Mouse (Mus musculus): Measurements from ENCODE around the gene Olfr92.

DNA sequence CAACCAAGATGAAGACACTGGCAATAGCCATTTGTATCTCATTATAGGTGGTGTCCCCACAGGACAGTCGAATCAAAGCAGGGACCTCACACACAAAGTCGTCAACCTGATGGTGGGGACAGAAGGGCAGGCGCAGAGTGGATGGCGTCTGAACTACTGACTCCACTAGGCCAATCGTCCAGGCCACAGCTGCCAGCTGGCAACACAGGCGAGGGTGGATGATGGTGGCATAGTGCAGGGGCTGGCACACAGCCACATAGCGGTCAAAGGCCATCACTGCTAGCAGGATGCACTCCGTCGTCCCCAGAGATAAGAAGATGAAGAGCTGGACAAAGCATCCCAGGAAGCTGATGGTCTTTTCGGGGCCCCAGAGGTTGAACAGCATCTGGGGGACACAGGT is 34.3 kb downstream of the Olfr92 start:
- no peak for TF ChIP-seq CTCF (IDR thresholded peaks at IDR 0.05; ENCODE audit: insufficient read depth, low read depth, low read length)
- TF ChIP-seq POLR2A (IDR thresholded peaks at IDR 0.05; ENCODE audit: insufficient read depth, low read depth, low read length), result no peak
